Mouse (Mus musculus) lung, postnatal 4 days (tissue): ENCODE results near the gene Rngtt.
"Not testable (repeated sequence)": the region's sequence is repeated elsewhere in the genome, so short reads cannot be mapped to it uniquely, and the experiment has no call there.

Experiments used
- DNase-seq, 2 experiments: peaks; one replicate each; pipeline ENCODE4 v3.0.0; 2021

Rngtt gene

DNA sequence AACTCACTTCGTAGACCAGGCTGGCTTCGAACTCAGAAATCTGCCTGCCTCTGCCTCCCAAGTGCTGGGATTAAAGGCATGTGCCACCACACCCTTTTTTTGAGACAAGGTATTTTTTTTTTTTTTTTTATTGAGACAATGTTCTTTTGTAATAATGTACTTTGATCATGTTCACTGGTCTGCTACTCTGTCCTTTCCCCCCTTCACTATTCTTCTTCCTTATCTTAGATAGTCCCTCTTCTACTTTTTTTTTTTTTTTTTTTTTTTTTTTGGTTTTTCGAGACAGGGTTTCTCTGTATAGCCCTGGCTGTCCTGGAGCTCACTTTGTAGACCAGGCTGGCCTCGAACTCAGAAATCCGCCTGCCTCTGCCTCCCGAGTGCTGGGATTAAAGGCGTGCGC, 4.0 kb downstream of the Rngtt start:
- not testable (repeated sequence) for DNase-seq

- no peak for DNase-seq
These were observed 5.7 kb downstream of the Rngtt start for GRCm38 (mm10) chr4:33315840-33316239.

- no peak for DNase-seq
These were observed 21.0 kb downstream of the Rngtt start for GRCm38 (mm10) chr4:33331147-33331546.

DNA sequence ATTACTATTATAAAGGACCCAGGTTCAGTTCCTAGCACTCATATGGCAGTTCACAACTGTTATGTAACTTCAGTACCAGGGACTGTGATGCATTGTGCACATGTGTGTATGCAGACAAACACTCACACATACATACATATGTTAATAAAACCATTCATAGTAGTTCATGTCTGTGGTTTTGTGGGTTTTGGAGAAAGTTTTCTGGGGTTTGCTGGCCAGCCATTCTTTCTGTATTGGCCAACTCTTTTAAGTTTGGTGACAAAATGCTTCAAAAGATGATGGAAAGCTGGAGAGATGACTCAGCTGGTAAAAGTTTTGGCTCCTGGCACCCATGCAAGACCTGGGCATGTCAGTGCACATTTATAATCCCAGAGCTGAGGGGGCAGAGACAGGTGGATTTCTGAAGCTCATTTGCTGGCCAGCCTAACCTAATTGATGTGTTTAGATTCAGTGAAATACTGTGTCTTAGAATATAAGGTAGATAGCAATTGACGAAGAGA, 22.9 kb downstream of the Rngtt start:
- DNase-seq = no peak

- DNase-seq = no peak
These were observed 27.9 kb downstream of the Rngtt start for GRCm38 (mm10) chr4:33337999-33338398.

- DNase-seq = peak; percentile 12 to 49
These were observed 33.0 kb downstream of the Rngtt start for GRCm38 (mm10) chr4:33342877-33343731.

DNA sequence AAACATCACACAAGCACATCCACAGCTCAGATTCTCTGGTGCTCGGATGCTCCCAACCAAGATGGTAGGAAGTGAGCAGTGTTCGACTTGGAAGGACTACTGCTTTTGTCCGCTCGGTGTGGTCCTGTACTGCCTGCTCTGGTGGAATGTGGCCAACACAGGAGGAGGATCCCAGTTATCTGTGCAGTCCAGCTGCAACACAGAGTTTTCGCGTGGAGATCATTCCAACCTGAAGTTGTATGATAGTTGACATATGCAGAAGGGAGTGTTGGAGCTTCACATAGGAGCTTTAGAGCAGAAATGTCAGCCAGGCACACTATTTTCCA, 33.6 kb downstream of the Rngtt start:
- no peak for DNase-seq

DNA sequence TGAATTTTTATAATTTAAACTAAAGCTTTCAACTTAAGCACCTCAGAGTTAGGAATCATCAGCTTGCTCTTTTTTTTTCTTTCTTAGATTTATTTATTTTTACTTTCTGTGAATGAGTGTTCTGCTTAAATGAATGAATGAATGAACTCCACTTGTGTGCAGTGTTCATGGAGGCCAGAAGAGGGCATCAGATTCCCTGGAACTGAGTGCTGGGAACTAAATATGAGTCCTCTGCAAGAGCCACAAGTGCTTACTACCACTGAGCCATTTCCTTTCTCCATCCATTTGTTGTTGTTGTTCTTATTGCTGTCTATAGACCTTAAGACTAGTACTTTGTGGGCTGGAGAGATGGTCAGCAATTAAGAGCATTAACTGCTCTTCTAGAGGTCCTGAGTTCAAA, 53.3 kb downstream of the Rngtt start:
- no peak for DNase-seq

DNA sequence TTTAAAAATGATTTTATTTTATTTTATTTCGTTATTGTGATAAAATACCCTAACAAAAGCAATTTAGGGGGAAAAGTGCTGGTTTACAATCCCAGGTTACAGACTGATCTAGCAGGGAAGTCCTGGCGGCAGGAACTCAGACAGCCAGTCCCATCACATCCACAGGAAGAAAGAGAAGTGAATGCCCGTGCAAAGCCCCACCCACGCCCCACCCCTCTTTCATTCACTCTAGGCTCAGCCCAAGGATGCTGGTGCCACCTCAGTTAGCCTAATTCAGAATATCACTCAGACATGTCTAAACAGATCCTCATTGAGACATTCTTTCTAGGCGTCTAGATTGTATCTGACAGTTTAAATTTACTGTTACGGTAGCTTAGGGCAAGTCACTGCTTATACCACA, 64.8 kb downstream of the Rngtt start:
- no peak for DNase-seq

GRCm38 (mm10) chr4:33377642-33378041, 67.5 kb downstream of the Rngtt start:
- DNase-seq = no peak

GRCm38 (mm10) chr4:33378894-33379293, 68.8 kb downstream of the Rngtt start:
- no peak for DNase-seq

GRCm38 (mm10) chr4:33388899-33389298, 78.8 kb downstream of the Rngtt start:
- DNase-seq = no peak

GRCm38 (mm10) chr4:33390660-33391059, 80.5 kb downstream of the Rngtt start:
- DNase-seq = no peak

GRCm38 (mm10) chr4:33393437-33393836, 83.3 kb downstream of the Rngtt start:
- DNase-seq = no peak

DNA sequence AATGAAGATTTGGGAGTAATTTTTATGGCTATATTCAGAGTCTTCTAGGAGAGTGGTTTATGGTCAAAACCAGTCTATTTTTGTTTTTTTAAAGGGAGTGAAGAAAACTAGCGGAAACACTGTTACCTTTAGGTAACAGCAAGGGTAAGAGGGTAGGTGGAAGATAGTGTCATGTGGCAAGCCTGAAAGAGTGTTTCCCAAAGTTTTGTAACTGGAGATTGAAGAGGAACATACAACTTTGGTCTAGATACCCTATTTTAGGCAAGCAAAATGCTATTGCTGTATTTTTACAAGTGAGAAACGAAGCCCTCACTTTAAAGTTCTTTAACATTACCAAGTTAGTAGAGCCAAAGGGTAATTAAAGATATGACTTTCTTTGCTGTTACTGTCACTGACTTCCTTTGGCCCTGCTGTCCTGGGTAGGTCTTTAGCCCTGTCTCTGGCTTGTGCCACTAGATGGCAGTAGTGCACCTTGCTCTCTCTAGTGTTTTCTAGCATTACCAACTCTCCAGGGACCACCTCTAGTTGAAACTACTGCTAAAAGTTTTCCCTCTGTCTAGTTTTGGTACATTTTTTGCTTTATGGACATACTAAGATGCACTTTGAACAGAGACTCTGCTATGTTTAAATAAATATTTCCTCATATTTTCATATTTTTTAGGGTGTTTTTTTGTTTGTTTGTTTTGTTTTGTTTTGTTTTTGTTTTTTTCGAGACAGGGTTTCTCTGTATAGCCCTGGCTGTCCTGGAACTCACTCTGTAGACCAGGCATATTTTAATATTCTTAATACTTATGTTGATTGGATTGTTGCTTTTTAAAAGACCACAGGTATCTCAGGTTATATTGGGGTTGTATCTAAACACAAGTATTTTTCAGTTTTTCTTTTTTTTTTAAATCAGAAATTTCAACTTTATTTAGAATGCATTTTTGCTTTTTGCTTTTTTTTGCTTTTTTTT, 86.4 kb downstream of the Rngtt start:
- DNase-seq = peak; percentile 60 to 83

GRCm38 (mm10) chr4:33405723-33406293, 95.7 kb downstream of the Rngtt start:
- DNase-seq = no peak

GRCm38 (mm10) chr4:33413791-33414190, 103.7 kb downstream of the Rngtt start:
- DNase-seq = no peak

DNA sequence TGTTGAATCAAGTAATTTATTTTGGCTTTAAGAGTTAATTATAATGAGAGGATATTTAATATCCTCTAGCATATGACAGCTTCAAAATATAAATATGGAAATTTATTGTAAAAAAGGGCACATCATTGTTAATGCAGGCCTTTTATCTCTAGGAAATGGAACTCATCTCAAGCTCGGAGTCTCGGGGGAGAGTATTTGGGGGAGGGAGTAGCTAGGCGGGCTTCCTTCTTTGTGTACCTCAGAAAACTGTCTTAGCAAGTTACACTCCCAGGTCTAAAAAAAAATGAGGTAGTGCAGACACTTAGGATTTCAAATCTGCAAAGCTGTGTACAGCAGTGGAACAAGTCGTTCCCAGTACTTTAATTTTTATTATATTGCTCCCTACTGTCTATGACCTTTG, 104.7 kb downstream of the Rngtt start:
- no peak for DNase-seq

DNA sequence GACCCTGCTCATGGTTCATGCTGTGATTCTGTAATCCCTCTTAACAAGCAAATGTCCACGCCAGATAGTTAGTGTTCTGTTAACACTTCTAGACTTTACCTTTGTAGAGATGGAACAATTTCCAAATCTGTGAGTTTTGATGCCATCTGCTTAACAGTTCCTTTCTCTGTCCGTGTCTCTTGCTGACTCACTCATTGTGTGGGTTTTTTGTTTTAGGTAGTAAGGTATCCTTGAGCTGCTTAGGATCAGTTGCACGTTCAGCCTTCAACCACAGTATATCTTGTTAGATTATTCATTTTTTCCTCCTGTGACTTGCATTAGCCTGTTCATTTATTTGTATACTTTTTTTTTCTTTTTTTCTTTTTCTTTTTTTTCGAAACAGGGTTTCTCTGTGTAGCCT, 107.3 kb downstream of the Rngtt start:
- DNase-seq = no peak

DNA sequence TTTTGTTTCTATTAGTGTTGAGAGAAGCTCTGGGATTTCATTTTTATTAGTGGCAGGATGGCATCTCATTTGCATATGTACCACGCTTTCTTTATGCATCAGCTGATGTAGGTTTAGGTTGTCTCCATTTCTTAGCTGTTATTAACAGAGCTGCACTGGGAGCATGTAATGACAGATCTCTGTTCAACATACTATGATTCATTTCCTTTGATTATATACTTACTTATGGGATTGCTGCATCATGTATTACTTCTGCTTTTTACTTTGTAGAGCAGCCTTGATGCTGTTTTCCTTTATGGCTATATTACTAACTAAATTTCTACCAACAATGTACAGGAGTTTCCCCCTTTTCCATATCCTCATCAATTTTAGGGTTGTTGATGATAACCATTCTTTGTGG, 109.5 kb downstream of the Rngtt start:
- DNase-seq = no peak

GRCm38 (mm10) chr4:33428856-33429255, 118.7 kb downstream of the Rngtt start:
- no peak for DNase-seq

DNA sequence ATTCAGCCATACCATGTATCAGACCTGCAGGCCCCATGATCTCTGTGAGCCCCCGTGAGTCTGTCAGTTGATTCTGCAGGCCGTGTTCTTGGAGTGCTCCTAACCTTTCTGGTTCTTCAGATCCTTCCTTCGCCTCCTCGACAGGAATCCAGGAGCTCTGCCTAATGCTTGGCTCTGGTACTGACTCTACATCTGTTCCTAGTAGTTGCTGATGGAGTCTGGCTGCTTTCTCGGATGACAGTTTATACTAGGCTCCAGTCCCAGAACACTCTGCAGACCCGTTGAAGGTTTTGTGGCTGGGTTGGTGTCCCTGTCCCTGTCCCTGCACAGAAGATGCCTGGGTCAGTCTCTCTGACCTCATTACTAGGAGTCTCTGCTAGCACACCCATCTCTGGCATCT, 131.8 kb downstream of the Rngtt start:
- DNase-seq = no peak

DNA sequence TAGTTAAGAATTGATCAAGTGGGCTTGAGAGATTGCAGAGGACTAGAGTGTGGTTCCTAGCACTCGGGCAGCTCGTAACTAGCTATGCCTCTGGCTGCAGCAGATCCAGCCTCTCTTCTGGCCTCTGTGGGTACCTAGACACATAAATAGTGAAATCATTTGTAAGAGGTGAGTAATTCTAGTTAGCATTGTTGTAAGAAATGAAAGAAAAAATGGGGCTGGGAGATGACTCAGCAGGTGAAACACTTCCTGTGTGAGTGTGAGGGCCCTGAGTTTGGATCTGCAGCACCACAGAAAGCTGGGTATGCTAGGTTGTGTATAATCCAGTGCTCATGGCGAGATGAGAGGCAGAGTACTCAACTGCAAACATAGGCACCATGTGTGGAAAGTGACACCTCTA, 136.2 kb downstream of the Rngtt start:
- DNase-seq = no peak
